Mouse (Mus musculus) cerebellum, adult 2 months (tissue): ENCODE results near the gene Tssk2.

Experiments
- CTCF ChIP-seq: fragments of 200-500 bp; IDR thresholded peaks from 2 replicates; pipeline ENCODE4 v1.5.1; 2011; ENCODE audit warnings: low read depth, mild to moderate bottlenecking, control low read depth, low read length, moderate library complexity, borderline replicate concordance; ENCODE audit not compliant: insufficient read depth
- POLR2A ChIP-seq: fragments of 200-500 bp; IDR thresholded peaks from 2 replicates; pipeline ENCODE4 v1.6.1; 2011; ENCODE audit warnings: low read length, control low read depth, borderline replicate concordance; ENCODE audit not compliant: insufficient read depth

- TF ChIP-seq CTCF (no peak), POLR2A (no peak)
These were observed 18.9 kb upstream of the Tssk2 start for GRCm38 (mm10) chr16:17879571-17879970.
